Mouse (Mus musculus): ENCODE measurements around the gene Grin2b.
"Not testable (repeated sequence)": the region's sequence is repeated elsewhere in the genome, so short reads cannot be mapped to it uniquely, and the experiment has no call there.

Gene Grin2b

GRCm38 (mm10) chr6:135706850-135707522 is 466.3 kb downstream of the Grin2b start:
- not testable (repeated sequence) for DNase-seq (ENCODE audit: low read depth in 2 of 2, low spot score in 2 of 2)

GRCm38 (mm10) chr6:135703655-135704054 is 469.7 kb downstream of the Grin2b start:
- no peak for DNase-seq (ENCODE audit: low read depth in 2 of 2, low spot score in 2 of 2)

- no peak for DNase-seq (ENCODE audit: low read depth in 2 of 2, low spot score in 2 of 2)
These were observed 471.9 kb downstream of the Grin2b start for GRCm38 (mm10) chr6:135701361-135701760.

GRCm38 (mm10) chr6:135700717-135701345 is 472.5 kb downstream of the Grin2b start:
- no peak for DNase-seq (ENCODE audit: low read depth in 2 of 2, low spot score in 2 of 2)

- DNase-seq (ENCODE audit: low read depth in 2 of 2, low spot score in 2 of 2), result no peak
These were observed 480.8 kb downstream of the Grin2b start for GRCm38 (mm10) chr6:135692533-135692932.

- DNase-seq (ENCODE audit: low read depth in 2 of 2, low spot score in 2 of 2), result no peak
These were observed 481.8 kb downstream of the Grin2b start for GRCm38 (mm10) chr6:135691561-135691960.

GRCm38 (mm10) chr6:135687926-135688325 is 485.4 kb downstream of the Grin2b start:
- no peak for DNase-seq (ENCODE audit: low read depth in 2 of 2, low spot score in 2 of 2)

GRCm38 (mm10) chr6:135684206-135684605 is 489.1 kb downstream of the Grin2b start:
- no peak for DNase-seq (ENCODE audit: low read depth in 2 of 2, low spot score in 2 of 2)

GRCm38 (mm10) chr6:135681423-135681822 is 491.9 kb downstream of the Grin2b start:
- DNase-seq (ENCODE audit: low read depth in 2 of 2, low spot score in 2 of 2), result not testable (repeated sequence)

- no peak for DNase-seq (ENCODE audit: low read depth in 2 of 2, low spot score in 2 of 2)
These were observed 493.1 kb downstream of the Grin2b start for GRCm38 (mm10) chr6:135680105-135680710.

- no peak for DNase-seq (ENCODE audit: low read depth in 2 of 2, low spot score in 2 of 2)
These were observed 498.9 kb downstream of the Grin2b start for GRCm38 (mm10) chr6:135674380-135674779.

GRCm38 (mm10) chr6:135672003-135672402 is 501.3 kb downstream of the Grin2b start:
- no peak for DNase-seq (ENCODE audit: low read depth in 2 of 2, low spot score in 2 of 2)

Data from CD8-positive naive resting alpha-beta T cell, adult 2 months (primary cell).